Mouse (Mus musculus) natural killer cell, adult 2 months (primary cell): ENCODE measurements around the gene Spats2l.

Experiments used
- DNase-seq, 2 experiments: peaks; one replicate each; pipeline ENCODE4 v3.0.0; 2022; ENCODE audit warnings: low spot score in 2 of 2

Gene Spats2l

DNA sequence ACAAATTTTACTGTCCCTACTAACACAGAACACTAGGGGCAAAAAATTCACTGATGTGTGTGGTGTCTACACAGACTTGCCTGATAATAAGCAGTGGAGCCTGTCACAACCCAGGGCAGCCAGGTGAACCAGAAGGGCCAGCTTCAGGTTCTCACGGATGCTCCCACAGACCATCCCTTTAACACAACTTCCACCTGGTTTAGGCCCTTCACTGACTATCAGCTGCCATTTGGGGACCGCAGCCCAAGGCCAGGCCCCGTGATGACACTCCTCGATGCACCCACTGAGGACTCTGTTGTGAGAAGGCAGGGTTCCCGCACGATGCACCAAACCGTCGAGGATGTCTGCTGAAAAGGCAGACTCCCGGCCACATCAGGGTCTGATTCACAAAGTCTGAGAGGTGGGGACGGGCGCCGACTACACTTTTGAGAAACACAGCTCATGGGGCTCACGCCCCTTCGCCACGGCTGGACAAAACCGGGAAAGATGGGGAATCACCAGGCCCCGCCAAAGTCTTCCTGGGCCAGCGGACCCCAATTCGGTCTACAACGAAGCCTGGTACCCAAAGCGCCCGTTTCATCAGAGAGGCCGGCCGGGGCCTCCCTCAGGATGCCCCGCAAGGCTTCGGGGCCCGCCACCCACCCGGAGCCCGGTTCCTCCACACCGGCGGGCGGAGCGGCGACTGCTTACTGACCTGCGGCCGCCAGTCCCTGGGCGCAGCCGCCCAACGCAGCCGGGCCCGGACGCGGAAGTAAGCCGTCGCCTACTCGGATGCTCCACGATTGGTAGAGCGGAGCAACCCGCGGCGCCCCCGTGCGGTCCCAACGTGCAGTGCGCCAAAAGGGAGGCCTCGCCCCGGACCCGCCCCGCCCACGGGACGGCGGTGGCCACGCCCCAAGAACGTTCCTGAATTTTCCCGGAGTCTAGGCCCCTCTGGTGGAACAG is 195.6 kb downstream of the Spats2l start:
- peak; percentile 88 to 91 for DNase-seq

DNA sequence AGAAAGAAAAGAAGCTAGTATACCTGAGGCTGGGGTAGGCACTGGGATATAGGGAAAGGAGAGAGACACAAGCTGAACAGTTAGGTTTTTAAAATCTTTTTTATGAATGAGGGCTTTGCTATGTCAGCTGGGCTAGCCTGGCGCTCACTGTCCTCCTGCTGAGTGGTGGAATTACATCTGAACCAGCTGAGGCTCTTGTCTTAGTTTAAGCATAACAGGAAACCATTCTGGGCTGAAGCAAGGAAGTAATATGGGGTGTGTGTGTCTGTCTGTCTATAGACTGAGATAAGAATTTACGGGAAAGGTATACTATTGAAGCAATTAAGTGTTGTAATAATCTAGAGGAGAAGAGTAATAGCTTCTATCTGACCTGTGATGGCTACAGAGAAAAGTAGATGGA is 197.6 kb downstream of the Spats2l start:
- DNase-seq: no peak

DNA sequence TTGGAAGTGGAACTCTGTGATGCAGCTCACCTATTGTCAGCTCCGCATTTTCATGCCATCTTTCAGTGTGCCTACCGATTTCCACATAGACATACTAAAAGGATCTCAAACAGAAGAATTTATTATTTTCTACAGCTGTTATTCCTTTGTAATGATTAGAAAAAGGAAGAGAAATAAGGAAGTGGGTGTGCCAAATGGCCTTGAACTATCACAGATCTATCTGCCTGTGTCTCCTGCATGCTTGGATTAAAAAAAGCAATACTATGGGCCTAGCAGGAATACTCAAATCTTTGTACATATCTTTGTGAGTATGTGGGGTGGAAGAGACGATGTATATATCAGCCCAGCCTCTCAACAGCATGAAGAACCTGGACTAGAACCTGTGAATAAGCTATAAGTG is 202.9 kb downstream of the Spats2l start:
- DNase-seq: no peak

DNA sequence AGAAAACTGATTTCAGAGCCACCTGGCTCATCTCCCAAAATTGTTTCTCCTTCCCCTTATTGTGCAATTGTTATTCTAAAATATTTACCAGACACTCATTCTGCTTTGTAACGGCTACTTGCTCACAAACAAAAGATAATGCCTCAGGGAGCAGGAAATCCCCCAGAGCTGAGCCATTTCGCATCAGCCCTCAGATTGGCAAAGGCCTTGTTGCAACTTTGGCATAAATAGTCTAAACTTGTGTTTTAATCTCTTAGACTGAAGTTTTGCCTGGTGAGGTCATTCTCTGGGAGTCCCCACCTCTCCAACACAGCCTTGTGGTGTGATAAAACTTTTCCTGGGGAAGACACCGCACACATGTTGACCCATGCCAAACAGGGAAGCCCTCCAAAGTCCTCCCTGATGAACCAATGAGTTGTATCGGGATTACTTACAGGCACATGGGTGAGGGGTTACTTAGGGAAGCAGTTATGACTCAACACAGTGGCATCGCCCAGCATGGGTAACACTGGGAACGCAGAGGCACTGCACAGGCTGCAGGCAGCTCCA is 215.2 kb downstream of the Spats2l start:
- DNase-seq: no peak

DNA sequence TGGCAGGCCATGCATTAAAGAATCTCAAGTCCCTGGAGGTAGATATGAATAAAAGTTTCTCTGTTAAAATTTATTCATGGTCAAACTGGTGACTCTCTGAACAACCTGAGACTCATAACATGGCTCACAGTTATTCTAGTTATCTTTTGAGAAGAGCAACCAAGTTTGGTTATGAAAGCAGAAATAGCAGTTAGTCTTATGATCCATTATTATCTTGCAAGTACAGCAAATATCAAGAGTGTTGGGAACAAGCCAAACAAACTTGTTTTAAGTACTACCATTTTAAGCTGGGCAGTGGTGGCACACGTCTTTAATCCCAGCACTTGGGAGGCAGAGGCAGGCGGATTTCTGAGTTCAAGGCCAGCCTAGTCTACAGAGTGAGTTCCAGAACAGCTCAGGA is 217.3 kb downstream of the Spats2l start:
- DNase-seq: no peak

DNA sequence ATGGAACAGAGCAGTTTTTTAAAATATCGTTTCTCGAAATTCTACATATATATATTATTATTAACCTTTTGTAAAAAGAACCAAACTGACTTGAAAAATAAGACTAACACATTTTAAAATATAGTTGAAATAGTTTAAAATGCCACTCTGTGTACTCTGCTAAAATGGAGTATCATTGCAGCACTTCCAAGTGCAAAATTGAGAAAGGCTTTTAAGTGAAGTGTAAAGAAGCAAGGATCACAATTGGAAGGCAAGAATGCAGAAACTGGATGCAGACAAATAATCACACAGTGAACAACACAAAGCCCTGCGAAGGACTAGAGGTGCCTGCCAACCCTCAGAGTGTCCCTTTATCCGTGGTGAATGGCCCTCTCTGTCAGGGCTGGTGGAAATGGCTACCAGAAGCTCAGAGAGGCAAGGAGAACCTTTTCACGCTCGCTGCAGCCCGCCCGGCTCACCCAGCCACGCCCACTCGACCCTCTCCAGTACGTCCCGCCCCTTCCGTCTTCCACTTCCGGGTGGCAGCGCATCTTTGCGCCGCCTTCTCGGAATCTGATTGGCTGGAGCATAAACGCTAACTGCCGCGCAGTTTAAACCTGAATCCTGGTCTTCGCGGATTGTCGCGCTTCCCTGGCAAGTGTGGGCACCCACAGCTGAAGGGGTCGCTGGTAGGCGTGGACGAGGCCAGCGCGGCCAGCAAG is 221.6 kb downstream of the Spats2l start, which contains the start of gene Sgo2a:
Gene Sgo2a (plus strand): TSS at position 540 of the 701 bp plus-strand sequence.
- peak; percentile 85 to 88 for DNase-seq

DNA sequence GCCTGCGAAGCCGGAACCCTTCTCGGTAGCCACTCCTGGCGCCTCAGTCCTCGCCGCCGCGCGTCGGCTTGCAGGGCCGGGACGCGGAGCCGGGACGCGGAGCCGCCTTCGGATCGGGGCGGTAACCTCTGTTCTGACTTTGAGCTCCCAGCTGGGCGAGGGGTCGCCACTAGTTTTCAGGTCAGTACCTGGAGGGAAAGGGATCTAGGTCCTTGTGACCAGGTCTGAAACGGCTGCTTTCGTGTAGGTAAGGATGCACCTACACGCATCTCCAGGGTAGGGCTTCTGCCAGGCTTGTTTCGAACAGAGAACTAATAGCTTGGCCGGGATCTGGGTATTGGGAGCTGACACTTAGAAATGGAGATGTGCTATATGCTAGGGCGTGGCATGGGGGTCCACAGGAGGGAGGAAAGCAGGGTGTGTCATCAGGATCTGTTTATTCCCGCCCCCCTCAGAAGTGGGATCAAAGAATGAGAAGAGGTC is 222.2 kb downstream of the Spats2l start:
- DNase-seq: no peak
